Mouse (Mus musculus): ENCODE results near the gene Memo1. TPM values are rescaled to one million over a fixed set of nuclear protein-coding genes. Genes with fewer than 3 reads are reported as not detected.
"Not testable (repeated sequence)": the region's sequence is repeated elsewhere in the genome, so short reads cannot be mapped to it uniquely, and the experiment has no call there.

The Memo1 gene
- total and polyA plus RNA-seq, 3 experiments = 63.1 to 75.3 TPM; not detected in 1

GRCm38 (mm10) chr17:74217304-74217703 lies 78.0 kb downstream of the Memo1 start (continued):
- TF ChIP-seq ZMIZ1 (IDR thresholded peaks at IDR 0.05; ENCODE audit: low read depth, low read length) = no peak

- DNase-seq (ENCODE audit: low read depth, low spot score); H3K27me3 ChIP-seq (ENCODE audit: control insufficient read depth in 1 of 2, insufficient read depth in 2 of 2, low read length in 2 of 2); H3K79me2 ChIP-seq (ENCODE audit: control insufficient read depth, insufficient read depth, low read length, poor library complexity); H3K4me3 ChIP-seq (ENCODE audit: control insufficient read depth in 1 of 2, insufficient read depth in 1 of 2, low read depth in 2 of 2, low read length in 2 of 2); H3K27ac ChIP-seq (ENCODE audit: control insufficient read depth, low read depth, low read length); H3K9me3 ChIP-seq (replicated peaks; ENCODE audit: insufficient read depth, low read length); H3K4me1 ChIP-seq (ENCODE audit: control insufficient read depth in 1 of 2, insufficient read depth in 2 of 2, low read length in 2 of 2); H3K9ac ChIP-seq (ENCODE audit: control insufficient read depth, low read depth, low read length, poor library complexity, severe bottlenecking): not testable (repeated sequence)
- peaks cover 0 to 17% of the 10 kb centered on the region in 2 experiments; a peak in 3 of 4 replicates for H3K36me3 ChIP-seq (ENCODE audit: control insufficient read depth in 1 of 2, insufficient read depth in 2 of 2, low read length in 2 of 2)
Measured at GRCm38 (mm10) chr17:74212831-74213524, 82.3 kb downstream of the Memo1 start.

DNA sequence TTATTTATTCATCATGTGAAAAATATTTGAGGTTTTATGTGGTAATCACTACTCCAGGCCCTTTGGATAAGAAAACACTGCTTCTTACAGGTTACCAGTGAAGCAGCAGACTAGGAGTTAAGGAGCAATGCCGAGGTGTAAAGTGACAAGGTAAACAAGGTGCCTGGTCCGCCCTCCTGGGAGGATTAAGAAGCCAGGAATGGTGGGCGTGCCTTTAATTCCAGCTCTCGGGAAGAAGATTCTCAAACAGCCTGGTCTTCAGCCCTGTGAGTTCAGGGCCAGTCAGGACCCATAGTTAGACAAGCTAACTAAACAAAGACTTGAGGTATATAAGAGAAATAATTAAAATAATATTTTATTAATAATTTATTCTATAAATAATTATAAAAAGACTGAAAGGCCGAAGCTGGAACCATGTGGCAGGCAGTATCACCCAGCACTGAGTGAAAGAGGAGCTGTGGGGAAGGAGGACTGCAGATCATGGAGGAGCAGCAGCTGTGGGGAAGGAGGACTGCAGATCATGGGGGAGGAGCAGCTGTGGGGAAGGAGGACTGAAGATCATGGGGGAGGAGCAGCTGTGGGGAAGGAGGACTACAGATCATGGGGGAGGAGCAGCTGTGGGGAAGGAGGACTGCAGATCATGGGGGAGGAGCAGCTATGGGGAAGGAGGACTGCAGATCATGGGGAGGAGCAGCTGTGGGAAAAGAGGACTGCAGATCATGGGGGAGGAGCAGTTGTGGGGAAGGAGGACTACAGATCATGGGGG lies 86.0 kb downstream of the Memo1 start:
- Histone ChIP-seq H3K27me3 (ENCODE audit: control insufficient read depth in 1 of 2, insufficient read depth in 2 of 2, low read length in 2 of 2) (no peaks in the 10 kb centered on the region), H3K9me3 (replicated peaks; ENCODE audit: insufficient read depth, low read length) (no peaks in the 10 kb centered on the region), H3K4me3 (ENCODE audit: control insufficient read depth in 1 of 2, insufficient read depth in 1 of 2, low read depth in 2 of 2, low read length in 2 of 2) (no peak overlapping the region), H3K27ac (ENCODE audit: control insufficient read depth, low read depth, low read length) (no peak overlapping the region), H3K79me2 (ENCODE audit: control insufficient read depth, insufficient read depth, low read length, poor library complexity) (no peaks in the 10 kb centered on the region), H3K9ac (ENCODE audit: control insufficient read depth, low read depth, low read length, poor library complexity, severe bottlenecking) (no peak overlapping the region), H3K4me1 (ENCODE audit: control insufficient read depth in 1 of 2, insufficient read depth in 2 of 2, low read length in 2 of 2) (no peaks in the 10 kb centered on the region), H3K36me3 (ENCODE audit: control insufficient read depth in 1 of 2, insufficient read depth in 2 of 2, low read length in 2 of 2) (peaks cover 0 to 4% of the 10 kb centered on the region in 2 experiments; a peak in 2 of 4 replicates)
- TF ChIP-seq MYB (IDR thresholded peaks at IDR 0.05; ENCODE audit: low read depth, low read length) = no peak
- no peak for TF ChIP-seq MEF2A (IDR thresholded peaks at IDR 0.05; ENCODE audit: extremely low read depth, insufficient replicate concordance, low read depth, low read length, poor library complexity, severe bottlenecking)
- no peak for TF ChIP-seq POLR2A (IDR thresholded peaks at IDR 0.05; ENCODE audit: control insufficient read depth in 1 of 2, insufficient read depth in 1 of 2, low read depth in 1 of 2, low read length in 2 of 2, poor library complexity in 1 of 2)
- no peak for TF ChIP-seq HCFC1 (IDR thresholded peaks at IDR 0.05; ENCODE audit: low read depth, low read length)
- no peak for TF ChIP-seq ZMIZ1 (IDR thresholded peaks at IDR 0.05; ENCODE audit: low read depth, low read length)
- TF ChIP-seq NELFE (IDR thresholded peaks at IDR 0.05; ENCODE audit: low read depth, low read length) = no peak
- no peak for TF ChIP-seq GATA1 (IDR thresholded peaks at IDR 0.05; ENCODE audit: low read depth, low read length)
- no peak for TF ChIP-seq CHD2 (IDR thresholded peaks at IDR 0.05; ENCODE audit: low read length)
- TF ChIP-seq USF2 (IDR thresholded peaks at IDR 0.05; ENCODE audit: borderline replicate concordance in 1 of 2, insufficient read depth in 1 of 2, low read depth in 1 of 2, low read length in 2 of 2) = no peak
- TF ChIP-seq SIN3A (IDR thresholded peaks at IDR 0.05; ENCODE audit: low read length) = no peak
- no peak for TF ChIP-seq JUND (IDR thresholded peaks at IDR 0.05; ENCODE audit: low read depth, low read length)
- TF ChIP-seq E2F4 (IDR thresholded peaks at IDR 0.05; ENCODE audit: borderline replicate concordance, low read depth, low read length) = no peak
- DNase-seq (ENCODE audit: low read depth, low spot score) = no peak
